Mouse (Mus musculus) cerebellum, adult 2 months (tissue): ENCODE data around the gene Etnk1. TPM values are rescaled to one million over a fixed set of nuclear protein-coding genes. Genes with fewer than 3 reads are reported as not detected.
A peak's percentile ranks its signal among the peaks of the same experiment; 100 is the strongest.
"Not testable (repeated sequence)": the region's sequence is repeated elsewhere in the genome, so short reads cannot be mapped to it uniquely, and the experiment has no call there.

Source experiments
- DNase-seq, 2 experiments: peaks; one replicate each; pipeline ENCODE4 v3.0.0; 2021
- H3K27ac ChIP-seq: fragments of 200-500 bp; 2 replicates; pipeline ENCODE4 v1.5.1; 2012; ENCODE audit warnings: low read length, control low read depth, inconsistent platforms; ENCODE audit not compliant: insufficient read depth
- H3K27me3 ChIP-seq: fragments of 200-500 bp; 2 replicates; pipeline ENCODE4 v1.6.1; 2012; ENCODE audit warnings: inconsistent platforms, mild to moderate bottlenecking, low read length, moderate library complexity; ENCODE audit not compliant: control insufficient read depth, insufficient read depth
- H3K4me1 ChIP-seq: fragments of 200-500 bp; 2 replicates; pipeline ENCODE4 v1.6.1; 2011; ENCODE audit warnings: low read length; ENCODE audit not compliant: control insufficient read depth, insufficient read depth
- H3K4me3 ChIP-seq: fragments of 200-500 bp; replicated peaks from 2 replicates; pipeline ENCODE3; 2011; ENCODE audit warnings: mild to moderate bottlenecking, low read depth, low read length, control low read depth; ENCODE audit not compliant: insufficient read depth
- CTCF ChIP-seq: fragments of 200-500 bp; IDR thresholded peaks from 2 replicates; pipeline ENCODE4 v1.5.1; 2011; ENCODE audit warnings: low read depth, mild to moderate bottlenecking, control low read depth, low read length, moderate library complexity, borderline replicate concordance; ENCODE audit not compliant: insufficient read depth
- POLR2A ChIP-seq: fragments of 200-500 bp; IDR thresholded peaks from 2 replicates; pipeline ENCODE4 v1.6.1; 2011; ENCODE audit warnings: low read length, control low read depth, borderline replicate concordance; ENCODE audit not compliant: insufficient read depth
- WGBS: fragments of 180-500 bp; shearing (Covaris S2); methylation state at CpG from one replicate; pipeline ENCODE4 v1.1.7; 2018; 5-methylcytosine and 5-hydroxymethylcytosine counted together
- polyA plus RNA-seq: library from polyadenylated mRNA; depleted of rRNA; stranded (reverse); fragments of >200 nt; gene quantifications from 2 replicates; pipeline ENCODE4 v1.2.3, GENCODE M21; 2012

The Etnk1 gene
- polyA plus RNA-seq, 1 experiment = 163 TPM

DNA sequence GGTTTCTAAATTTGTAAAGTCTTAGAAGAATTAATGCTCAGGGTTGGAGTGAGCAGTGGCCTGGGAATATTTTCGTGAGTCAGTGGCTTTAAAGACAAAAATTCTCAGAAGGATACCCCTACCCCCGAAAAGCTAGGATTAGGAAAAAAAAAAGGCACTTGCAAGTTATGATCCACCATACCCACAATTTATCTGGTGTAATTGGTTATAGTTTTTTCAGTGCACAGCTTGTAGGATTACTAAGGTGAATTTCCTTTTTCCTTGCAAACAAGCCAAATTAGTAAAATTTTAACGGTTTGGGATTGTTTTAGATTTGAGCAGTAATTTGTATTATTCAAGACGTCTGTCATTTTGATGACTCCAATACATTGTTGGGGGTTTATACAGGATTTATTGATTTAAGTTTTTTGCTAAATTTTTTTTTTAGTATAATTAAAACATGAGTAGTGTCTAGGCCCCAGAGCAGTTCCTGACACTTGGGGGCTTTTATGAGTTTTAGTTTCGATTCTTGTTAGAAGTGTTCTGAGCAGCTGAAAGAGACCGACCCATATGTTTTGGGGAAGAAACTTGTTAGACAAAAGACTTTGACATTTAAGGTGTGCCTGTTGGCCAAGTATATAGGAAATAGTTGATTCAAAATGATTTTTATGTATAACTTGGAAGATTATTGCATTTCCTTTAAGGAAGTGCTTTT is 1.1 kb downstream of the Etnk1 start:
- Histone ChIP-seq H3K27ac (peak overlapping the region; percentile 53; the same call in 1 of the 2 replicates), H3K4me3 (peak overlapping the region; percentile 63), H3K27me3 (no peaks in the 10 kb centered on the region), H3K4me1 (no peaks in the 10 kb centered on the region; the same call in 1 of the 2 replicates)
- TF ChIP-seq POLR2A (no peak), CTCF (no peak)
- no peak for DNase-seq
- WGBS = 12% methylated on average over 6 of the region's 6 CpGs

DNA sequence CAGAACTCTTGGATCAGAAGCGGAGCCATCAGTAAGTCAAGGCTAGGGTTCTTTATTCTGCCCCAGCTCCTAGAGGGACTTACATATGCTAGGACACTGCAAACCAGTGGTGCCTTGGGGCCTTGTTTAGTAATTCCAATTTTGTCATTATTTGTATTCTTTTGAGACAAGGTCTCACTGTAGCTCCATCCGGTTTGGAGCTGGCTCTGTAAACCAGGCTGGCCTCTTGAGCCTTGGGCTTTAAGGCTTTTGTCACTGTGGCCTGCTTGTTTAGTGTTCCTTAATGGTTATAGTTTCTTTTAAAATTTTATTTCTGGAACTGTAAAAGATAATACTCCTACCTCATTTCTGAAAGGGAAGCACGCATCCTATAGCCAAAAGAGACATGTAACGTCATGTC is 2.4 kb downstream of the Etnk1 start:
- no peak for DNase-seq
- WGBS = 71% methylated on average over 4 of the region's 4 CpGs
- no peak overlapping the region for H3K4me3 ChIP-seq
- H3K27me3 ChIP-seq = no peaks in the 10 kb centered on the region
- no peak overlapping the region for H3K27ac ChIP-seq
- no peak for TF ChIP-seq CTCF
- no peak for TF ChIP-seq POLR2A
- H3K4me1 ChIP-seq = peaks cover 5% of the 10 kb centered on the region

GRCm38 (mm10) chr6:143170166-143170960 is 3.3 kb downstream of the Etnk1 start:
- WGBS = 84% methylated on average over 4 of the region's 4 CpGs
- no peak for TF ChIP-seq CTCF
- TF ChIP-seq POLR2A = no peak
- Histone ChIP-seq H3K27me3 (no peaks in the 10 kb centered on the region), H3K4me1 (peaks cover 5% of the 10 kb centered on the region), H3K27ac (no peak overlapping the region), H3K4me3 (no peak overlapping the region)
- peak in 1 of 2 experiments; percentile 2 for DNase-seq

DNA sequence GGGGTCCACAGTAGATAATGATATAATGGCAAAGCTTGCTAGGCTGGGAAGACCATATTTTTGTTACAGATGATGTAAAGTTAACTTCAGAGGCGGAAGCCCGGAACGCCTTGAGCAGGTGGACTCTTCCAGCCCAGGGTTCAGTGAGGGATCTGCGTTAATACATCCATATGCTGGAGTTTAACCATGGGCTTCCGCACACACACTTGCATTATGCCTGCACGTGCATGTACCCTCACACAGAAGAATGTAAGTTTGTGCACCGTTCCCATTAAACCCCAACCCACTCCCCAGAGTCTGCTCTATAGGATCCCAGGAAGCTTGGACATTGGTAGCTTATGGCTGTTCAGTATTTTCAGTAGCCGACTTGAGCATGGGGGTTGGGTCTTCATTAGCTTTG is 4.0 kb downstream of the Etnk1 start:
- 90% methylated on average over 8 of the region's 8 CpGs for WGBS
- no peak overlapping the region for H3K27ac ChIP-seq
- peaks cover 5% of the 10 kb centered on the region for H3K4me1 ChIP-seq
- no peaks in the 10 kb centered on the region for H3K27me3 ChIP-seq
- no peak overlapping the region for H3K4me3 ChIP-seq
- no peak for DNase-seq
- TF ChIP-seq CTCF (no peak), POLR2A (no peak)

GRCm38 (mm10) chr6:143171781-143172465 is 4.9 kb downstream of the Etnk1 start:
- H3K4me3 ChIP-seq = no peak overlapping the region
- no peaks in the 10 kb centered on the region for H3K27me3 ChIP-seq
- H3K4me1 ChIP-seq = peaks cover 11% of the 10 kb centered on the region
- no peak for TF ChIP-seq POLR2A
- no peak for TF ChIP-seq CTCF
- H3K27ac ChIP-seq = no peak overlapping the region
- WGBS = 75% methylated on average over 11 of the region's 11 CpGs
- no peak for DNase-seq

GRCm38 (mm10) chr6:143172683-143173082 is 5.7 kb downstream of the Etnk1 start:
- not testable (repeated sequence) for H3K4me3 ChIP-seq, H3K27ac ChIP-seq, H3K27me3 ChIP-seq, DNase-seq
- 88% methylated on average over 4 of the region's 4 CpGs for WGBS
- peaks cover 16% of the 10 kb centered on the region for H3K4me1 ChIP-seq

GRCm38 (mm10) chr6:143174226-143174625 is 7.2 kb downstream of the Etnk1 start:
- TF ChIP-seq POLR2A (no peak), CTCF (no peak)
- WGBS = 96% methylated on average over 4 of the region's 4 CpGs
- no peaks in the 10 kb centered on the region for H3K27me3 ChIP-seq
- H3K4me3 ChIP-seq = no peak overlapping the region
- peaks cover 21% of the 10 kb centered on the region for H3K4me1 ChIP-seq
- DNase-seq = peak in 1 of 2 experiments; percentile 3
- no peak overlapping the region for H3K27ac ChIP-seq
